Mouse (Mus musculus): Measurements from ENCODE around the gene Ampd2. TPM values are rescaled to one million over a fixed set of nuclear protein-coding genes. Genes with fewer than 3 reads are reported as not detected.

Ampd2 gene
- polyA plus RNA-seq, 1 experiment from 2014 or later = 45.9 TPM

GRCm38 (mm10) chr3:108046944-108047655 is 39.4 kb downstream of the Ampd2 start:
- peaks cover 8% of the 10 kb centered on the region; the same call in 1 of the 2 replicates for H3K4me1 ChIP-seq (ENCODE audit: control insufficient read depth, insufficient read depth, low read length)
- ATAC-seq (ENCODE audit: low FRiP score, low TSS enrichment) (no peak), DNase-seq (no peak)
- H3K36me3 ChIP-seq (ENCODE audit: control insufficient read depth, insufficient read depth, low read length) = no peaks in the 10 kb centered on the region
- H3K4me2 ChIP-seq (ENCODE audit: low read length) = no peak overlapping the region
- H3K9me3 ChIP-seq (ENCODE audit: control insufficient read depth, low read length) = no peaks in the 10 kb centered on the region
- no peak overlapping the region for H3K4me3 ChIP-seq (replicated peaks; ENCODE audit: low read depth, low read length)
- no peak overlapping the region for H3K9ac ChIP-seq (replicated peaks; ENCODE audit: low read length)
- H3K27me3 ChIP-seq (ENCODE audit: control insufficient read depth, insufficient read depth, low read length) = no peaks in the 10 kb centered on the region
- WGBS = 92% methylated on average over 2 of the region's 2 CpGs
- no peak overlapping the region for H3K27ac ChIP-seq (replicated peaks; ENCODE audit: low read depth, low read length)

- H3K4me1 ChIP-seq (ENCODE audit: control insufficient read depth, insufficient read depth, low read length) = peaks cover 8% of the 10 kb centered on the region; the same call in 1 of the 2 replicates
- no peaks in the 10 kb centered on the region for H3K9me3 ChIP-seq (ENCODE audit: control insufficient read depth, low read length)
- WGBS = 9% methylated on average over 29 of the region's 29 CpGs
- H3K27me3 ChIP-seq (ENCODE audit: control insufficient read depth, insufficient read depth, low read length) = no peaks in the 10 kb centered on the region
- H3K4me3 ChIP-seq (replicated peaks; ENCODE audit: low read depth, low read length) = peak within 1 kb of the TSS; percentile 54
- H3K27ac ChIP-seq (replicated peaks; ENCODE audit: low read depth, low read length) = peak within 1 kb of the TSS; percentile 63; the same call in 1 of the 2 replicates
- no peaks in the 10 kb centered on the region for H3K36me3 ChIP-seq (ENCODE audit: control insufficient read depth, insufficient read depth, low read length)
- ATAC-seq (ENCODE audit: low FRiP score, low TSS enrichment) = peak; percentile 85
- peak within 1 kb of the TSS; percentile 87 for H3K4me2 ChIP-seq (ENCODE audit: low read length)
- DNase-seq = peak; percentile 87
- H3K9ac ChIP-seq (replicated peaks; ENCODE audit: low read length) = peak within 1 kb of the TSS; percentile 65
Observed at GRCm38 (mm10) chr3:108044394-108045140, 41.9 kb downstream of the Ampd2 start, which contains the start of gene Gstm4. Gene Gstm4 (minus strand): TSS chr3:108044894.

- WGBS = 48% methylated on average over 5 of the region's 5 CpGs
- DNase-seq = no peak
- ATAC-seq (ENCODE audit: low FRiP score, low TSS enrichment) = no peak
- H3K9me3 ChIP-seq (ENCODE audit: control insufficient read depth, low read length) = no peaks in the 10 kb centered on the region
- H3K9ac ChIP-seq (replicated peaks; ENCODE audit: low read length) = no peak overlapping the region
- no peaks in the 10 kb centered on the region for H3K27me3 ChIP-seq (ENCODE audit: control insufficient read depth, insufficient read depth, low read length)
- no peaks in the 10 kb centered on the region for H3K36me3 ChIP-seq (ENCODE audit: control insufficient read depth, insufficient read depth, low read length)
- no peak overlapping the region for H3K4me2 ChIP-seq (ENCODE audit: low read length)
- no peak overlapping the region for H3K27ac ChIP-seq (replicated peaks; ENCODE audit: low read depth, low read length)
- no peaks in the 10 kb centered on the region for H3K4me1 ChIP-seq (ENCODE audit: control insufficient read depth, insufficient read depth, low read length)
- H3K4me3 ChIP-seq (replicated peaks; ENCODE audit: low read depth, low read length) = no peak overlapping the region
Observed at GRCm38 (mm10) chr3:108033156-108033555, 53.3 kb downstream of the Ampd2 start.

GRCm38 (mm10) chr3:108032113-108032512 is 54.3 kb downstream of the Ampd2 start:
- Histone ChIP-seq H3K27me3 (ENCODE audit: control insufficient read depth, insufficient read depth, low read length) (no peaks in the 10 kb centered on the region), H3K27ac (replicated peaks; ENCODE audit: low read depth, low read length) (no peak overlapping the region), H3K4me3 (replicated peaks; ENCODE audit: low read depth, low read length) (no peak overlapping the region), H3K4me2 (ENCODE audit: low read length) (no peak overlapping the region), H3K9ac (replicated peaks; ENCODE audit: low read length) (no peak overlapping the region), H3K4me1 (ENCODE audit: control insufficient read depth, insufficient read depth, low read length) (no peaks in the 10 kb centered on the region), H3K36me3 (ENCODE audit: control insufficient read depth, insufficient read depth, low read length) (no peaks in the 10 kb centered on the region), H3K9me3 (ENCODE audit: control insufficient read depth, low read length) (no peaks in the 10 kb centered on the region)
- no peak for ATAC-seq (ENCODE audit: low FRiP score, low TSS enrichment)
- DNase-seq = no peak

- Histone ChIP-seq H3K9ac (replicated peaks; ENCODE audit: low read length) (no peak overlapping the region), H3K4me3 (replicated peaks; ENCODE audit: low read depth, low read length) (no peak overlapping the region), H3K36me3 (ENCODE audit: control insufficient read depth, insufficient read depth, low read length) (no peaks in the 10 kb centered on the region), H3K27me3 (ENCODE audit: control insufficient read depth, insufficient read depth, low read length) (no peaks in the 10 kb centered on the region), H3K9me3 (ENCODE audit: control insufficient read depth, low read length) (no peaks in the 10 kb centered on the region), H3K4me2 (ENCODE audit: low read length) (no peak overlapping the region), H3K4me1 (ENCODE audit: control insufficient read depth, insufficient read depth, low read length) (no peaks in the 10 kb centered on the region), H3K27ac (replicated peaks; ENCODE audit: low read depth, low read length) (no peak overlapping the region)
- ATAC-seq (ENCODE audit: low FRiP score, low TSS enrichment) (no peak), DNase-seq (no peak)
- WGBS = 59% methylated on average over 4 of the region's 4 CpGs
Observed at GRCm38 (mm10) chr3:108028641-108029365, 57.6 kb downstream of the Ampd2 start.

GRCm38 (mm10) chr3:108026597-108026996 is 59.9 kb downstream of the Ampd2 start:
- H3K4me2 ChIP-seq (ENCODE audit: low read length) = no peak overlapping the region
- no peaks in the 10 kb centered on the region for H3K9me3 ChIP-seq (ENCODE audit: control insufficient read depth, low read length)
- no peak overlapping the region for H3K9ac ChIP-seq (replicated peaks; ENCODE audit: low read length)
- ATAC-seq (ENCODE audit: low FRiP score, low TSS enrichment) (no peak), DNase-seq (no peak)
- no peak overlapping the region for H3K27ac ChIP-seq (replicated peaks; ENCODE audit: low read depth, low read length)
- no peaks in the 10 kb centered on the region for H3K36me3 ChIP-seq (ENCODE audit: control insufficient read depth, insufficient read depth, low read length)
- WGBS = 88% methylated on average over 1 of the region's 1 CpGs
- H3K4me3 ChIP-seq (replicated peaks; ENCODE audit: low read depth, low read length) = no peak overlapping the region
- no peaks in the 10 kb centered on the region for H3K4me1 ChIP-seq (ENCODE audit: control insufficient read depth, insufficient read depth, low read length)
- no peaks in the 10 kb centered on the region for H3K27me3 ChIP-seq (ENCODE audit: control insufficient read depth, insufficient read depth, low read length)

- no peak for ATAC-seq (ENCODE audit: low FRiP score, low TSS enrichment)
- 80% methylated on average over 5 of the region's 5 CpGs for WGBS
- Histone ChIP-seq H3K4me3 (replicated peaks; ENCODE audit: low read depth, low read length) (no peak overlapping the region), H3K9ac (replicated peaks; ENCODE audit: low read length) (no peak overlapping the region), H3K4me2 (ENCODE audit: low read length) (no peak overlapping the region), H3K27me3 (ENCODE audit: control insufficient read depth, insufficient read depth, low read length) (no peaks in the 10 kb centered on the region), H3K27ac (replicated peaks; ENCODE audit: low read depth, low read length) (no peak overlapping the region), H3K4me1 (ENCODE audit: control insufficient read depth, insufficient read depth, low read length) (no peaks in the 10 kb centered on the region), H3K36me3 (ENCODE audit: control insufficient read depth, insufficient read depth, low read length) (no peaks in the 10 kb centered on the region), H3K9me3 (ENCODE audit: control insufficient read depth, low read length) (no peaks in the 10 kb centered on the region)
- peak; percentile 7 for DNase-seq
Observed at GRCm38 (mm10) chr3:108026049-108026448, 60.4 kb downstream of the Ampd2 start.

- Histone ChIP-seq H3K9me3 (ENCODE audit: control insufficient read depth, low read length) (no peaks in the 10 kb centered on the region), H3K9ac (replicated peaks; ENCODE audit: low read length) (no peak overlapping the region), H3K36me3 (ENCODE audit: control insufficient read depth, insufficient read depth, low read length) (no peaks in the 10 kb centered on the region), H3K27me3 (ENCODE audit: control insufficient read depth, insufficient read depth, low read length) (no peaks in the 10 kb centered on the region), H3K4me2 (ENCODE audit: low read length) (no peak overlapping the region), H3K4me3 (replicated peaks; ENCODE audit: low read depth, low read length) (no peak overlapping the region), H3K27ac (replicated peaks; ENCODE audit: low read depth, low read length) (no peak overlapping the region), H3K4me1 (ENCODE audit: control insufficient read depth, insufficient read depth, low read length) (no peaks in the 10 kb centered on the region)
- ATAC-seq (ENCODE audit: low FRiP score, low TSS enrichment) = no peak
- DNase-seq = no peak
- 83% methylated on average over 4 of the region's 4 CpGs for WGBS
Observed at GRCm38 (mm10) chr3:108025318-108025717, 61.1 kb downstream of the Ampd2 start.

Measured in midbrain, embryonic 14.5 days (tissue).